Mouse (Mus musculus) spleen, adult 2 months (tissue): Measurements from ENCODE around the gene Tmem131.

Experiments used
- CTCF ChIP-seq: fragments of 200-500 bp; IDR thresholded peaks from 2 replicates; pipeline ENCODE4 v1.5.1; 2011; ENCODE audit warnings: mild to moderate bottlenecking, inconsistent platforms; ENCODE audit not compliant: insufficient read depth, insufficient read length, insufficient replicate concordance; ENCODE audit errors: extremely low read depth
- POLR2A ChIP-seq: fragments of 200-500 bp; IDR thresholded peaks from 2 replicates; pipeline ENCODE4 v1.6.1; 2011; ENCODE audit warnings: low read depth, low read length, inconsistent platforms

DNA sequence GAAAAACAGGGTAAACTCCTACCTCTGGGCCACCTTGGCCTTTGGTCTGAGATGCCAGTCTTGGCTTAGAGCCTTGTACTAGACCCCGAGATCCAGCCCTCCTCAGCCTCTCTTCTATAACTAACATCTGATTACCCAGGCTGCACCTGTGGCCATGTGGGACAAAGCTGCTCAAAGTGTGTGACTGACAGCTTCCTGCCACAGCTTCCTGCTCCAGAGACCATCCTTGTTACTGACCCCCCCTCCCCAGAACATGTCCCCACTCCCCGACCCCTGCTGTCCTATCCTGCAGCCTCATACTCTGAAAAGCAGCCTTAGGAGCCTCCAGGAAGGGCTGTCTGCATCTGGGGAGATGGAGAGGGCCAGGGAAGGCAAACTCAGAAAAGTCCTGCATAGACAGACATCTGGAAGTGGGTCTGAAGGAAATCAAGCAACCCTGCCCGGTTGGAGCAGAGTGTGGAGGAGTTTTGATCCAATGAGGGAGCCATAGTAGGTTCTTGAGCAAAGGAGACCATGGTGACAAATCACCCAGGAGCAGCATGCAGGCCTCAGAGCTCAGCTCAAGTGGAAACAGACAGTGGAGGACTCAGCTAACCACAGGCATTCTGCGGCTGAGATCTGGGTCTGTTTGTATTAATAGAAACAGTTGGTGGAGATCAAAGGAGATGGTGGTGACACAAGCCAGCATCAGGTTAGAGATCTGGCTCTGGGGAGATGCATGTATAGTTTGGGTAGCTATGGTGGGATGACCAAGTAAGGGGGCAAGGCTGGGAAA, 176.8 kb downstream of the Tmem131 start:
- TF ChIP-seq POLR2A = no peak
- TF ChIP-seq CTCF = no peak
